Mouse (Mus musculus) right cerebral cortex, adult 2 months (tissue): ENCODE data around the gene Upf1.

Experiments
- DNase-seq, 2 experiments: peaks; one replicate each; pipeline ENCODE4 v3.0.0; 2021 to 2022; ENCODE audit warnings: low spot score in 2 of 2

Upf1 gene

GRCm38 (mm10) chr8:70353194-70353817 is at the start of gene Upf1:
Upf1 (minus strand) TSS chr8:70353278.
- DNase-seq = peak; percentile 97 to 99

GRCm38 (mm10) chr8:70397611-70398563 is 44.8 kb upstream of the Upf1 start:
- no peak for DNase-seq

GRCm38 (mm10) chr8:70396184-70396583 is 43.1 kb upstream of the Upf1 start:
- no peak for DNase-seq

- DNase-seq = no peak
Measured at GRCm38 (mm10) chr8:70395649-70396048, 42.6 kb upstream of the Upf1 start.

GRCm38 (mm10) chr8:70394269-70394998 is 41.4 kb upstream of the Upf1 start:
- DNase-seq = no peak

GRCm38 (mm10) chr8:70393087-70393486 is 40.0 kb upstream of the Upf1 start:
- no peak for DNase-seq

- peak in 1 of 2 experiments; percentile 28 for DNase-seq
Measured at GRCm38 (mm10) chr8:70389678-70390077, 36.6 kb upstream of the Upf1 start.

GRCm38 (mm10) chr8:70383287-70383686 is 30.2 kb upstream of the Upf1 start:
- DNase-seq = peak; percentile 67 to 71

- peak in 1 of 2 experiments; percentile 32 for DNase-seq
Measured at GRCm38 (mm10) chr8:70380069-70380468, 27.0 kb upstream of the Upf1 start.

GRCm38 (mm10) chr8:70377049-70377448 is 24.0 kb upstream of the Upf1 start:
- DNase-seq = no peak

- DNase-seq = no peak
Measured at GRCm38 (mm10) chr8:70376275-70376741, 23.2 kb upstream of the Upf1 start.

GRCm38 (mm10) chr8:70375212-70375859 is 22.3 kb upstream of the Upf1 start:
- no peak for DNase-seq

GRCm38 (mm10) chr8:70374318-70374927 is 21.3 kb upstream of the Upf1 start:
- no peak for DNase-seq

- DNase-seq = no peak
Measured at GRCm38 (mm10) chr8:70373397-70374317, 20.6 kb upstream of the Upf1 start, which contains the start of gene Comp. Comp (plus strand) TSS chr8:70373558.

- no peak for DNase-seq
Measured at GRCm38 (mm10) chr8:70371951-70372350, 18.9 kb upstream of the Upf1 start.

- DNase-seq = no peak
Measured at GRCm38 (mm10) chr8:70370476-70370875, 17.4 kb upstream of the Upf1 start.

- DNase-seq = no peak
Measured at GRCm38 (mm10) chr8:70366588-70366987, 13.5 kb upstream of the Upf1 start.

GRCm38 (mm10) chr8:70364066-70364465 is 11.0 kb upstream of the Upf1 start:
- no peak for DNase-seq

- no peak for DNase-seq
Measured at GRCm38 (mm10) chr8:70361484-70362032, 8.5 kb upstream of the Upf1 start.

GRCm38 (mm10) chr8:70360769-70361168 is 7.7 kb upstream of the Upf1 start:
- DNase-seq = no peak
